Mouse (Mus musculus) adrenal gland (tissue): Measurements from ENCODE around the gene Mindy3.

ENCODE experiments used
- intact Hi-C: fragments of 180-260 bp; cut with DNase I; formaldehyde crosslinking; loops from one replicate; pipeline ENCODE4 v1.15.1; 2025

Gene Mindy3

DNA sequence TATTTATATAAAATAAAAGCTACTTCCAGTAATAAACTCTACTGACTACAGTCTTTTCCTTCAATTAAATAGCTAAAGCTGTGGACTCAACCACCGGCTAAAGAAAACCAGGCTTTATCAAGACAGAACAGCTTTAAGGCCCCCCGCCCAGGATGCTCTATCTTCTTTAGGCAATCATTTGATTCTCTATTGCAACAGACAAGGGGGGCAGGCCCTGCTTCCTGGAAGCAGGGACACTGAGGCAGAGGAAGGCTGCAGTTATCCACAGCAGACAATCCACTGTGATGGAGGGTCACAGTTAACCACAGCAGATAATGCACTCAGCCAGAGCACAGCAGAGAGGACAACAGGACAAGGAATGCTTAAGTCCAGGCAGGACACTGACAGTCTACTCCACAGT is 46.4 kb downstream of the Mindy3 start:
- intact Hi-C loops: no loop called here

GRCm38 (mm10) chr2:12371401-12371800 is 47.9 kb downstream of the Mindy3 start:
- intact Hi-C loops: no loop called here

GRCm38 (mm10) chr2:12368451-12368850 is 50.8 kb downstream of the Mindy3 start:
- intact Hi-C loops: no loop called here

DNA sequence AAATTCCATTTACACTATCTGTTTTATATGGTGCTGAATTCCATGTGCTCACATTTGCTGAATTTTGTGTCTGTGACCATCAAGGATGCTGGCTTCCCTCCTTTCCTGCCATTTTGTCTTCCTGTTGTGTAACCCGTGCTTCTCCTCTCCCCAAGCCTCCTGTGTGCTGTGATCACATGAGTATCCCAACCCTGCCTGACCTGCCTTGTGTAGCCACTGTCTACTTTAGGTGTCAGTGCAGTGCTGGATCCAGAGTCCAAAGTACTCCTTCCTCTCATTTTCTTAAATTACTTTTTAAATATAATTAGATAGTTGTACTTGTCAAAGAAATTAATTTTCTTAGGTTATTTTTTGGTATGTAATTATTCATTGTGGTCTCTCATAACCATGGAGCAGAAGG is 51.3 kb downstream of the Mindy3 start:
- intact Hi-C loops: no loop called here

GRCm38 (mm10) chr2:12361310-12361709 is 58.0 kb downstream of the Mindy3 start:
- intact Hi-C loops: no loop called here

- intact Hi-C loops: no loop called here
Observed at GRCm38 (mm10) chr2:12354837-12355236, 64.4 kb downstream of the Mindy3 start.

- intact Hi-C loops: no loop called here
Observed at GRCm38 (mm10) chr2:12348914-12349313, 70.4 kb downstream of the Mindy3 start.

GRCm38 (mm10) chr2:12331962-12332361 is 87.3 kb downstream of the Mindy3 start:
- intact Hi-C loops: no loop called here

DNA sequence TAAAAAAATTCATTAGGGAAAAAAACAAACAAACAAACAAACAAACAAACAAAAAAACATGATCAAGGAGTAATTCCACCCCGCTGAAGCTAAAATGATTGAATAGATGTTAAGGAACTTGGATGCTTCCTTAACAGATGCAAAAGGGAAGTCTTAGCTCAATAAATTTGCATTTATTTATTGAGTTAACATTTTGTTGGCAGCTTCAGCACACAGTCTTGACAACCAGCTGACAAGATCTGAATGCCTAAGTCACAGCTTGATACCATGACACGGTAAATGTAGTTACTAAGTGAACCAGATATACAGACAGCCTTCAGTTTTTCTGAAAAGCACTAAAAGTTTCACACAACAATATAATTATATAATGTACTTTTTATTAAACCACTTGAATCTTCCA is 89.7 kb downstream of the Mindy3 start:
- intact Hi-C loops: no loop called here

- intact Hi-C loops: no loop called here
Observed at GRCm38 (mm10) chr2:12329068-12329407, 90.2 kb downstream of the Mindy3 start.

DNA sequence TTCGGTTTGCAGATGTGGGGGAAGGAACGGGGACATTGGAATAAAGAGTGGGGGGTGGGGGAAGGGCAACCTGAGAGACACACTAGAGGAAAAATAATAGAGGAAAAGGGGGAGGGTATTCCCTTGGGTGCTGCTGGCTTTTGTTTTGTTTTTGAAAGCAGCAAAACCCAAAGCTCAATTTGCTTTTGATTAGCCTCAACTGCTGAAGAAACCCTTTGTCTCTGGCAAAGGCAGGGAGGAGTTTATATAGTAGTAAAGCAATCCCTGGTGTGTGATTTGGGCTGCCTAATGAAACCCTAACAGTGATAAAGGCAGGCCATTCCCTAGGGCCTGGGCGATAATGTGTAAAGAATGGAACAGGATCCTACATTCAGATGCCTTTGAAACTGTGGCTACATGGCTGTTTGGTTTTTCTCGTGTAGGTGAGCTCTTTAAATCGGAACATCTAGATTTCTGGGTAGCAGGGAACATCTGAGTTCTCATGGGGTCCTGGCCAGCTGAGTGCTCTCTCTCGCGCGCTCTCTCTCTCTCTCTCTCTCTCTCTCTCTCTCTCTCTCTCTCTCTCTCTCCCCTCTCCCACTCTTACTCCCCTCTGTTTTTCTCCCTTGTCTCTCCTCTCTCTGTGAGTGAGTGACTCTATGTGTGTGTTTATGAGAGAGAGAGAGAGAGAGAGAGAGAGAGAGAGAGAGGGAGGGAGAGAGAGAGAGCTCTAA is 90.8 kb downstream of the Mindy3 start:
- intact Hi-C loops: no loop called here

GRCm38 (mm10) chr2:12327691-12328354 is 91.4 kb downstream of the Mindy3 start:
- intact Hi-C loops: no loop called here

- intact Hi-C loops: no loop called here
Observed at GRCm38 (mm10) chr2:12327216-12327615, 92.1 kb downstream of the Mindy3 start.

GRCm38 (mm10) chr2:12325868-12326267 is 93.4 kb downstream of the Mindy3 start:
- intact Hi-C loops: no loop called here

DNA sequence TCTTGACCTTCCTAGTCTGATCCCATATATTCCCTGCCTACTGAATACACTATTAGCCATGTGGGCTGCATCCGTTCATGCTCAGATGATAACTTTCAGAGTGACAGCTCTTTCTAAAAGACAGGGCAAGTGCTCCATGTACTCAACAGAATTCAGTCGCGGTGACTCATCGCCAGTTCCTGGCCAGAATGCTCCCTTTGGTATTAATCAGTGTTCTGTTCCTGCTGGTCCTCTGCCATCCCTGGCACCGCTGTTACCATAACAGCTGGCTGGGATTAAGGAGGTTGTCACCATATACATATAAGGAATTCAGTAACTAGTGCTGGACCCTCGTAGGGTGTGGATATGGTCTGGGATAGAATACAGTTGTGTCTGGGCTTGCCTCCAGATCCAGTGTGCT is 93.9 kb downstream of the Mindy3 start:
- intact Hi-C loops: no loop called here

- intact Hi-C loops: no loop called here
Observed at GRCm38 (mm10) chr2:12320914-12321313, 98.4 kb downstream of the Mindy3 start.

GRCm38 (mm10) chr2:12318715-12319114 is 100.6 kb downstream of the Mindy3 start:
- intact Hi-C loops: no loop called here

- intact Hi-C loops: no loop called here
Observed at GRCm38 (mm10) chr2:12318036-12318435, 101.2 kb downstream of the Mindy3 start.

- intact Hi-C loops: no loop called here
Observed at GRCm38 (mm10) chr2:12317343-12317742, 101.9 kb downstream of the Mindy3 start.

DNA sequence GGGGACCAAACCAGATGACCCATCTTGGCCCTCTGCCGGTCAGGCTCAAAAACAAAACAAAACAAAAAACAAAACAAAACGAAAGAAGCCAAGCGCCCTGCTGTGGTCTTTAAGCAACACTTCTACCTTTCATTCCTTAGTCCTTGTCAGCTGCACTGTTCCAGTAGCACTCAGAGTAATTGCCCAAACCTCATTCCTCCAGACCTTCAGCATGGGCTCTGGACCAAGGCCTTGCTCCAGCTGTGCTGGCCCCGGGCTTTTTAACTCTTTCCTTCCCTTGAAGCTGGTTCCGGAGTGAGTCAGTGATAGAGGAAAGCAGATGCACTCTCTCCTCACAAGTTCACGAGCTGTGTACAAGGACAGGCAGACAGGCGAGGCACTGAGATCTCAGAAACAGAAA is 102.9 kb downstream of the Mindy3 start:
- intact Hi-C loops: no loop called here

- intact Hi-C loops: no loop called here
Observed at GRCm38 (mm10) chr2:12314028-12314427, 105.2 kb downstream of the Mindy3 start.

GRCm38 (mm10) chr2:12308466-12308865 is 110.8 kb downstream of the Mindy3 start:
- intact Hi-C loops: no loop called here

- intact Hi-C loops: no loop called here
Observed at GRCm38 (mm10) chr2:12307311-12307710, 112.0 kb downstream of the Mindy3 start.
